Mouse (Mus musculus): ENCODE data around the gene Npm3. TPM values are rescaled to one million over a fixed set of nuclear protein-coding genes. Genes with fewer than 3 reads are reported as not detected.

Gene Npm3
- 95.8 and 99.4 TPM in 2 replicates for polyA plus RNA-seq (2011; ENCODE audit: insufficient read length, low read depth, missing spikeins)

DNA sequence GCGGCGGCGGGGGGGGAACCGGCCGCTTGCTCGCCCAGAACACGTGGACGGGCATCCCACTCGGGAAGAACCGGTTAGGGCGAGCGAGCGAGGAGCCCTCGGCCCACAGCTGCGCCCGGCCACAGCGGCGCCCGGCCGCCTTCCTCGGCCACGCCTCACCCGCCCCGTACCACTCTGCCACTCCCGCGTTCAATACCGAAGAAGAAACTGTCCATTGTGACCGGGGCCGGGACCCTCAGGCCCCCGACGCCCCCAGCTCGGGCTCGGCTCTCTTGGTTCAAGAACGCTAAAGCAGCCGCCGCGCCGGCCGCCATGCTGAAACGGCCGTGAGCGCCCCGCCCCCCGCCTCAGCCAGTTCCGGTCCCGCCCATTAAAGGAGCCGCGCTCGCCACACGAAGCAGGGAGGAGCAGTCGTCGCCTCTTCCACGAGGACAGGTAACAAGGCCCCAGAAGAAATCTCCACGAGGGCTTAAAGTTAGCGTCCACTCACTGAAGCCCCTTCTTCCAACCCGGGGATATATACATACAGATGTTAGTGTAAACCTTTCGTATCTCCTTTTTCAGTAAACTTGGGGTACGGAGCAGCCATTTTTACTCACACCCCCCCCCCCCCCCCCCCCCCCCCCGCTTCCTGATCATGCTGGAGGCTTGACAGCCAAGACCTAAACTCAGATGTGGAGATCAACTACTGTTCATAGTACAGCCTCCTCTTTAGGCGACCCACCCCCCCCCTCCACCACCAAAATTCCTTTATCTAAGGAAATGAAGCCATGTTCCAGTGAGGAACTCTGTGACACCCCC is at the start of gene Npm3:
TSS of gene Npm3 (minus strand) at position 349 of the 801 bp plus-strand sequence.
- 0 out of 2 replicates have a peak within 1 kb of the TSS, but pooled peaks have one; percentile 2 for H3K27ac ChIP-seq (ENCODE audit: insufficient read depth, low read length)
- peak; percentile 50 for TF ChIP-seq POLR2A (IDR thresholded peaks at IDR 0.05; ENCODE audit: low read depth, low read length)
- TF ChIP-seq CTCF (IDR thresholded peaks at IDR 0.05; ENCODE audit: borderline replicate concordance, insufficient read depth, low read length) = no peak

DNA sequence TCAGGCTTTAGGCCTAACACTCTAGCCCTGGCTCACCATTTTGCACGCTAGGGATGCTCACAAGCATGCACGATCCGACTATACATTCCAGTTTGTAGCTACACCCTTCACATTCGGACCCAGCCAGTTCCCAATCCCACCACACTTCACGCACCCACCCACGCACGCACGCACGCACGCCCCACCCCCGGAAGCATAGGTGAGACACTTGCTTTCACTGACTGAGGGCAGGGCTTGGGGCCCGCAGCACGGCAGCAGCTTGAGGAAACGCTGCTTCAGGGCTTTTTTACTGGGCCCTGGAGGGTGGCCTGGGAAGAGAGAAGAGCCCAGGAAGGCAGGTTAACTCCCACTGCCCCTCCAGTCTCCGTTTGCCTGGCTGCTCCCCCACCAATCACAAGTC is 47.5 kb upstream of the Npm3 start:
- Histone ChIP-seq H3K4me3 (ENCODE audit: insufficient read depth, low read length) (no peak overlapping the region), H3K4me1 (ENCODE audit: control insufficient read depth, insufficient read depth, low read length) (no peaks in the 10 kb centered on the region), H3K27ac (ENCODE audit: insufficient read depth, low read length) (no peak overlapping the region)
- TF ChIP-seq CTCF (IDR thresholded peaks at IDR 0.05; ENCODE audit: borderline replicate concordance, insufficient read depth, low read length) = no peak
- no peak for TF ChIP-seq POLR2A (IDR thresholded peaks at IDR 0.05; ENCODE audit: low read depth, low read length)

More for the DNA sequence above, at the start of gene Npm3:
- H3K4me1 ChIP-seq (ENCODE audit: control insufficient read depth, insufficient read depth, low read length) = no peaks in the 10 kb centered on the region
- H3K4me3 ChIP-seq (ENCODE audit: insufficient read depth, low read length) = peak within 1 kb of the TSS; percentile 57

DNA sequence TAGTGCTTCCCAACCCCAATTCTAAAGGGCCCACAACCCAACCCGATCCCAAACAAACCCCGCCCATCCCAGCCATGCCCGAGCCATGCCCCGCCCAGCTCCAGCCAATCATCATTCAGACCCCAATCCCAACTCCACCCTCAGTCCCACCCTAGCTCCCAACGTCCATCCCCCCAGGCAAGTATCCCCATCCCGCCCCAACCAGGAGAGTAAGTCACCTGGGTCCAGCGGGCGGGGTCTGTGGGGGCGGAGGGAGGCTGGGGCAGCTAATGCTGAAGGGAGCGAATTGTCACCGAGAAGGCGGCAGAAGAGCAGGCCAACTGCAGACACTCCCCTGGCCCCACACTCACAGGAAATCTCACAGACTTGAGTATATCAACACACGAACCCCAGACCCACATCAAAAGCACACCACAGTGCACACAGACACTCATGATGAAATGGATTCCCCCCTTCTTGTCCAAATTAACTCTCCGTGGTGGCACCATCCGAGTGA is 46.7 kb upstream of the Npm3 start:
- TF ChIP-seq POLR2A (IDR thresholded peaks at IDR 0.05; ENCODE audit: low read depth, low read length) = no peak
- no peak for TF ChIP-seq CTCF (IDR thresholded peaks at IDR 0.05; ENCODE audit: borderline replicate concordance, insufficient read depth, low read length)
- H3K4me1 ChIP-seq (ENCODE audit: control insufficient read depth, insufficient read depth, low read length) = no peaks in the 10 kb centered on the region
- H3K27ac ChIP-seq (ENCODE audit: insufficient read depth, low read length) = no peak overlapping the region
- H3K4me3 ChIP-seq (ENCODE audit: insufficient read depth, low read length) = no peak overlapping the region

DNA sequence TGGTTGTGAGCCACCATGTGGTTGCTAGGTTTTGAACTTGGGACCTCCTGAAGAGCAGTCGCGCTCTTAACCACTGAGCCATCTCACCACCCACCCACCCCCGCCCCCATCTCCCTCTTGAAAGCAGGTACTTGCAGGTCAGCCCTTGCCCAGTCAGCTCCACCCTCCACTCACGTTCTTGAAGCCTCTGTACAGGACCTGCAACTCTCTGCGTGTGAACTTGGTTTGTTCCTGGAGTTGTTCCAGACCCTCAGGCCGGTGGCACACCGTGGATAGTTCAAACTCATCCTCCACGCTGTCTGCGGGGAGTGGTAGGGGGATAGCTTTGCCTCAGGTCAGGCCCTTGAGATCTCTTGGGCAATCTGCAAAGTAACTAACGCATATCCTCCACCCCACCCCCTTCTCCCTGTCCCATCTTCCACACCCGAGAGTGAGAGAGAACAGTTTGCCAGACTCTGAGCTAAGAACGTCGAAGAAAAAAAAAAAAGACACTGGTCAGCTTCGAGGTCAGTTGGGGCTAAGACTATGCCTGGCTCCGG is 46.1 kb upstream of the Npm3 start:
- Histone ChIP-seq H3K4me3 (ENCODE audit: insufficient read depth, low read length) (no peak overlapping the region), H3K4me1 (ENCODE audit: control insufficient read depth, insufficient read depth, low read length) (no peaks in the 10 kb centered on the region), H3K27ac (ENCODE audit: insufficient read depth, low read length) (no peak overlapping the region)
- no peak for TF ChIP-seq CTCF (IDR thresholded peaks at IDR 0.05; ENCODE audit: borderline replicate concordance, insufficient read depth, low read length)
- no peak for TF ChIP-seq POLR2A (IDR thresholded peaks at IDR 0.05; ENCODE audit: low read depth, low read length)

DNA sequence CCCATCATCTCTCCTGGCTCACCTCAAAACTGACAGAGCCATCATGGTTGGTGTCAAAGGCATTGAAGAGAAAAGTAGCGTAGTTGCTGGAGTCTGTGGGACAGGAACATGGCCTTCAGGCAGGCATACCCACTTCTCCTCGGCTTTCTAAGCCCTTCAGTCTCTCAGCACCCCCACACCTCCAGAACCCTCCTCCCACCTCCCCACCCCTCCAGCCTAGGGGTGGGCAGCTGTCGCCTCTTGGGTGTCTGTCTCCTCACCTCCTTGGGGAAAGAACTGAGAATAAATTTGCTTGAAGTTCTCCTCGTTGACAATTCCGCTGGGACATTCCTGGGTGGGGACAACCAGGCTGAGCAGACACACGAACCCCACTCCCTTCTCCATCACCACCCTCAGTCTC is 45.3 kb upstream of the Npm3 start:
- TF ChIP-seq CTCF (IDR thresholded peaks at IDR 0.05; ENCODE audit: borderline replicate concordance, insufficient read depth, low read length) (no peak), POLR2A (IDR thresholded peaks at IDR 0.05; ENCODE audit: low read depth, low read length) (no peak)
- Histone ChIP-seq H3K4me3 (ENCODE audit: insufficient read depth, low read length) (no peak overlapping the region), H3K27ac (ENCODE audit: insufficient read depth, low read length) (no peak overlapping the region), H3K4me1 (ENCODE audit: control insufficient read depth, insufficient read depth, low read length) (no peaks in the 10 kb centered on the region)

DNA sequence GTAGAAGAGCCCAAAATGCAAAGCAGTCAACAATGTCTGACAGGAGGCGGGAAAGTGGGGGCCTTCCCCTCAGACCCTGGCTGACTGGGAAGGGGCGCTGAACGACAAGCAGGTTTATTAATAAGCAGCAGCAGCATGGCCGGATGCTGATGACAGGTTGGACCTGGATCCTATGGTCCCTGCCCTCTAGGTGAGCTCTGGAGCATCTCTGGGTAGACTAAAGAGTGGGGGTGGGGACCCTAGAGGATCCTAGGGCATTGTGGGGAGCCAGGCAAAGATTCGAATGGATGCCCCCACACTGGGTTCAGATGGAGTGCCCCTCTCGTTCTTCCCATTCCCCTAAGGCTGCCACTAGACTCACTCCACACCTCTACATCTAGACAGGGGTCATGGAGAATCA is 43.0 kb upstream of the Npm3 start:
- H3K4me3 ChIP-seq (ENCODE audit: insufficient read depth, low read length) = no peak overlapping the region
- TF ChIP-seq CTCF (IDR thresholded peaks at IDR 0.05; ENCODE audit: borderline replicate concordance, insufficient read depth, low read length) (no peak), POLR2A (IDR thresholded peaks at IDR 0.05; ENCODE audit: low read depth, low read length) (no peak)
- H3K4me1 ChIP-seq (ENCODE audit: control insufficient read depth, insufficient read depth, low read length) = no peaks in the 10 kb centered on the region
- no peak overlapping the region for H3K27ac ChIP-seq (ENCODE audit: insufficient read depth, low read length)

DNA sequence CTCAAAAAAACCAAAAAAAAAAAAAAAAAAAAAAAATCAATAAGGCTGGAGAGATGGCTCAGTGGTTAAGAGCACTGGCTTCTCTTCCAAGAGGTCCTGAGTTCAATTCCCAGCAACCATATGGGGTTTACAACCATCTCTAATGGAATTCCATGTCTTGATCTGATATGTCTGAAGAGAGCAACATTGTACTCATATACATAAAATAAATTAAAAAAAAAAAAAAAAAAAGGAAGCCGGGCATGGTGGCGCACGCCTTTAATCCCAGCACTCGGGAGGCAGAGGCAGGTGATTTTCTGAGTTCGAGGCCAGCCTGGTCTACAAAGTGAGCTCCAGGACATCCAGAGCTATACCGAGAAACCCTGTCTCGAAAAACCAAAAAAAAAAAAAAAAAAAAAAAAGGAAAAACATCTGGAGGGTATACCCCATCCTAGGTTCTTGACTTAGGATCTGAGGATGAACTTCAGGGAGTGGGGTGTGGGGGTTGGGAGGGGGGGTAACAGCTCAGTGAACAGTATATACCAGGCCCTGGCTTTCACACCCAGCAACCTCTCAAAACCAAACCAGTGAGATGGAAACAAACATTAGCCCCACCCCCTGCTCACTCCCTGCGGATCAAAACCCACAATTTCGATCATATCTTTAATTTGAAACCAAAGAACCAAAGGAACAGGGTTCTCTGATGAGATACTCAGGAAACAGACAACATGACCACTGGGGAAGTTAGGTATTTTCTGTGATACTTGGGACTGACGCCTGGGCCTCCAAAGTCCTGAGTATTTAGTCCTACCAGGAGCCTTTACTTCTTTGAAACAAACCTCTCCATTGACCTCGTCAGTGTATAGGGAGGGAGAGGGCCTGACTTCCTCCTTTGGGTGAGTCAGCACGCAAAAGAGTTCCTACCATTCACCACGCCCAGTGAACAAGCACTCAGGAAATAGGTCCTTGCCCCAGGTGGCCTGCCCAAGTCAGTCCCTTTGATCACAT is 40.8 kb upstream of the Npm3 start:
- H3K4me1 ChIP-seq (ENCODE audit: control insufficient read depth, insufficient read depth, low read length) = no peaks in the 10 kb centered on the region
- no peak overlapping the region for H3K4me3 ChIP-seq (ENCODE audit: insufficient read depth, low read length)
- TF ChIP-seq POLR2A (IDR thresholded peaks at IDR 0.05; ENCODE audit: low read depth, low read length) = no peak
- no peak for TF ChIP-seq CTCF (IDR thresholded peaks at IDR 0.05; ENCODE audit: borderline replicate concordance, insufficient read depth, low read length)
- H3K27ac ChIP-seq (ENCODE audit: insufficient read depth, low read length) = no peak overlapping the region

DNA sequence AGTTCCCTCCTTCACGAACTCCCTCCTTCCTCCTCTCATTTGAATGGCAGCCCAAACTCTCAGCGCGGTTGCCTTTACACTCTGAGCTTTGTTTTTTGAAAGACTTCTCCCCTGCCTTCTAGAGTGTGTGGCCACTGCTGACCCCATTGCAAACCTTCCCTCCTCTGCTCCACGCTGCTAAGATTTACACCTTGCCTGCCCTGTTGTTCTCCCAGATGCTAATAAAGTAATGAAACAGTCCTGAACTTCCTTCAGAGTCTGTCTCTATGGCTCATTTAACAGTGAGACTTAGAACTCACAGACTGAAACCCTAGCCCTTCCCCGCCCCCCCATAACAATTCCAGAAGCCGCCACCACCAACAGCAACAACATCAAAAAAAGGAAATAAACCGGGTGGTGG is 40.0 kb upstream of the Npm3 start:
- no peak overlapping the region for H3K27ac ChIP-seq (ENCODE audit: insufficient read depth, low read length)
- no peak overlapping the region for H3K4me3 ChIP-seq (ENCODE audit: insufficient read depth, low read length)
- H3K4me1 ChIP-seq (ENCODE audit: control insufficient read depth, insufficient read depth, low read length) = no peaks in the 10 kb centered on the region
- TF ChIP-seq POLR2A (IDR thresholded peaks at IDR 0.05; ENCODE audit: low read depth, low read length) (no peak), CTCF (IDR thresholded peaks at IDR 0.05; ENCODE audit: borderline replicate concordance, insufficient read depth, low read length) (no peak)

DNA sequence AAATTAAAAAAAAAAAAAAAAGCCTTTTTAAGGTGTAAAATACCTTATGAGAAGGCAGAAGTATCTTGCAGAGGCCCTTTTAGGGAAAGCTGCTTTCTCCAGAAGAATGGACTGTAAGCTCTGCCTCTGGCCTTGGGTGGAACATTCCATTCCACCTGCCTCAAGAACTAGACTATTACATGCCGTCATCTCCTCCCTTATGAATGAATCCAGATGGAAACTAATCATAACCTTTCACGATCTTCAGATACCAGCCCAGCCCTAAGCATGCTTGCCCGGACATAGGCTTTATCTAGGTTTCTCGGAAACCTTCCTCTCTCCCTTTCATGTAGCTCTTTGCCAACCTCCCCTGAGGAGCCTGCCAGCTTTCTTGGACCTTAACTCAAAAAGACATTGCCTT is 38.9 kb upstream of the Npm3 start:
- no peak overlapping the region for H3K4me3 ChIP-seq (ENCODE audit: insufficient read depth, low read length)
- peak overlapping the region; percentile 42; the same call in 1 of the 2 replicates for H3K27ac ChIP-seq (ENCODE audit: insufficient read depth, low read length)
- TF ChIP-seq CTCF (IDR thresholded peaks at IDR 0.05; ENCODE audit: borderline replicate concordance, insufficient read depth, low read length) (no peak), POLR2A (IDR thresholded peaks at IDR 0.05; ENCODE audit: low read depth, low read length) (no peak)
- H3K4me1 ChIP-seq (ENCODE audit: control insufficient read depth, insufficient read depth, low read length) = no peaks in the 10 kb centered on the region
